9 mouse cellular contexts compared by ENCODE assay signal in genomic region chr1:155028735-155029134, GRCm38 (mm10).
DNase-seq lines count a peak whose midpoint lies in the region; ATAC-seq lines count a peak whose summit lies in the region.
"Had no signal": no experiment of that assay in that cellular context is flagged by ENCODE, and none has a peak within 500 bp of the region (broad histone marks: within the 10 kb centered on the region; RNA-seq: fewer than 3 reads in every experiment).

No protein-coding gene starts in this region.

- peaks cover 29% of the 10 kb centered on the region for H3K4me1 ChIP-seq in hindbrain, embryonic 13.5 days (replicated peaks)
- peaks cover 25% of the 10 kb centered on the region for H3K4me1 ChIP-seq in hindbrain, embryonic 12.5 days
- H3K4me1 ChIP-seq in heart, embryonic 13.5 days = peaks cover 42% of the 10 kb centered on the region
- peaks cover 44% of the 10 kb centered on the region for H3K4me1 ChIP-seq in liver, embryonic 16.5 days (ENCODE audit: control insufficient read depth, low read depth, low read length)
- H3K4me1 ChIP-seq in forebrain, embryonic 16.5 days (replicated peaks; ENCODE audit: control insufficient read depth, insufficient read depth, low read length) = peaks cover 3% of the 10 kb centered on the region; the same call in 1 of the 2 replicates

- H3K9ac ChIP-seq in hindbrain, embryonic 13.5 days = no peak overlapping the region
- no peak overlapping the region for H3K9ac ChIP-seq in hindbrain, embryonic 12.5 days
- peak overlapping the region; percentile 57 for H3K9ac ChIP-seq in heart, embryonic 13.5 days
- peak overlapping the region; percentile 38 for H3K9ac ChIP-seq in liver, embryonic 16.5 days (ENCODE audit: low read depth, low read length)
- H3K9ac ChIP-seq in forebrain, embryonic 16.5 days (replicated peaks; ENCODE audit: low read depth, low read length) = no peak overlapping the region

- peaks cover 5% of the 10 kb centered on the region; the same call in 1 of the 2 replicates for H3K27me3 ChIP-seq in hindbrain, embryonic 13.5 days
- peaks cover 5% of the 10 kb centered on the region; the same call in 1 of the 2 replicates for H3K27me3 ChIP-seq in hindbrain, embryonic 12.5 days
- H3K27me3 ChIP-seq in heart, embryonic 13.5 days (replicated peaks) = peaks cover 11% of the 10 kb centered on the region; the same call in 1 of the 2 replicates
- no peaks in the 10 kb centered on the region for H3K27me3 ChIP-seq in liver, embryonic 16.5 days (ENCODE audit: control insufficient read depth, insufficient read depth, low read depth, low read length)
- H3K27me3 ChIP-seq in forebrain, embryonic 16.5 days (replicated peaks; ENCODE audit: control insufficient read depth, insufficient read depth, low read length) = no peaks in the 10 kb centered on the region
- H3K27me3 ChIP-seq: Patski had no signal

- 0 out of 2 replicates have a peak overlapping the region, but pooled peaks have one; percentile 10 for H3K4me2 ChIP-seq in hindbrain, embryonic 13.5 days
- no peak overlapping the region for H3K4me2 ChIP-seq in hindbrain, embryonic 12.5 days (replicated peaks)
- H3K4me2 ChIP-seq in heart, embryonic 13.5 days = peak overlapping the region; percentile 49
- peak overlapping the region; percentile 53 for H3K4me2 ChIP-seq in liver, embryonic 16.5 days (ENCODE audit: low read depth, low read length)
- no peak overlapping the region for H3K4me2 ChIP-seq in forebrain, embryonic 16.5 days (ENCODE audit: low read length)

- WGBS in hindbrain, embryonic 13.5 days = 55% methylated on average over 5 of the region's 5 CpGs
- 53% methylated on average over 5 of the region's 5 CpGs for WGBS in hindbrain, embryonic 12.5 days
- WGBS in heart, embryonic 13.5 days = 36% methylated on average over 5 of the region's 5 CpGs
- WGBS in liver, embryonic 16.5 days (ENCODE audit: insufficient replicate concordance) = 15% methylated on average over 5 of the region's 5 CpGs
- WGBS in forebrain, embryonic 16.5 days = 51% methylated on average over 5 of the region's 5 CpGs

- ATAC-seq in hindbrain, embryonic 13.5 days (ENCODE audit: low FRiP score) = no peak
- no peak for ATAC-seq in hindbrain, embryonic 12.5 days (ENCODE audit: low FRiP score)
- peak; percentile 4 for ATAC-seq in CD4-positive, CD25-positive, alpha-beta regulatory T cell, adult 4 months
- ATAC-seq in heart, embryonic 13.5 days (ENCODE audit: extremely low read depth, insufficient number of reproducible peaks, low FRiP score, low TSS enrichment) = no peak
- ATAC-seq in liver, embryonic 16.5 days (ENCODE audit: low read depth) = no peak
- no peak for ATAC-seq in erythroid progenitor cell, adult 5-6 weeks (replicated peaks; ENCODE audit: low FRiP score, poor library complexity, severe bottlenecking)
- ATAC-seq in forebrain, embryonic 16.5 days = no peak
- ATAC-seq: Patski had no signal

- H3K36me3 ChIP-seq in hindbrain, embryonic 13.5 days = no peaks in the 10 kb centered on the region
- no peaks in the 10 kb centered on the region for H3K36me3 ChIP-seq in hindbrain, embryonic 12.5 days
- no peaks in the 10 kb centered on the region for H3K36me3 ChIP-seq in heart, embryonic 13.5 days
- no peaks in the 10 kb centered on the region for H3K36me3 ChIP-seq in liver, embryonic 16.5 days (ENCODE audit: control insufficient read depth, insufficient read depth)
- no peaks in the 10 kb centered on the region for H3K36me3 ChIP-seq in forebrain, embryonic 16.5 days (ENCODE audit: control insufficient read depth, insufficient read depth)

- no peaks in the 10 kb centered on the region for H3K9me3 ChIP-seq in hindbrain, embryonic 13.5 days
- no peaks in the 10 kb centered on the region for H3K9me3 ChIP-seq in hindbrain, embryonic 12.5 days (replicated peaks)
- no peaks in the 10 kb centered on the region for H3K9me3 ChIP-seq in heart, embryonic 13.5 days
- no peaks in the 10 kb centered on the region for H3K9me3 ChIP-seq in liver, embryonic 16.5 days (replicated peaks; ENCODE audit: control insufficient read depth, low read length)
- H3K9me3 ChIP-seq in forebrain, embryonic 16.5 days (ENCODE audit: control insufficient read depth, low read length) = no peaks in the 10 kb centered on the region

- no peak for DNase-seq in right cerebral cortex, postnatal 10 days (ENCODE audit: low spot score in 2 of 2)

- H3K4me3 ChIP-seq in hindbrain, embryonic 13.5 days = no peak overlapping the region
- no peak overlapping the region for H3K4me3 ChIP-seq in hindbrain, embryonic 12.5 days
- H3K4me3 ChIP-seq in heart, embryonic 13.5 days = peak overlapping the region; percentile 7; the same call in 1 of the 2 replicates
- peak overlapping the region; percentile 31 for H3K4me3 ChIP-seq in liver, embryonic 16.5 days (ENCODE audit: low read depth, low read length)
- no peak overlapping the region for H3K4me3 ChIP-seq in forebrain, embryonic 16.5 days (replicated peaks; ENCODE audit: low read length)

- no peak overlapping the region for H3K27ac ChIP-seq in hindbrain, embryonic 13.5 days
- no peak overlapping the region for H3K27ac ChIP-seq in hindbrain, embryonic 12.5 days
- no peak overlapping the region for H3K27ac ChIP-seq in heart, embryonic 13.5 days (replicated peaks)
- no peak overlapping the region for H3K27ac ChIP-seq in liver, embryonic 16.5 days (ENCODE audit: low read length)
- no peak overlapping the region for H3K27ac ChIP-seq in forebrain, embryonic 16.5 days (ENCODE audit: low read length)

Comparison
In these comparisons a context has a peak if more than half of its experiments do, and no peak if none do; other contexts are left out.
1. H3K4me2 ChIP-seq: peak in hindbrain, embryonic 13.5 days (single experiment), heart, embryonic 13.5 days (single experiment) and liver, embryonic 16.5 days (single experiment); none in hindbrain, embryonic 12.5 days (single experiment) and forebrain, embryonic 16.5 days (single experiment).
2. H3K4me3 ChIP-seq: peak in heart, embryonic 13.5 days (single experiment) and liver, embryonic 16.5 days (single experiment); none in hindbrain, embryonic 13.5 days (single experiment), hindbrain, embryonic 12.5 days (single experiment) and forebrain, embryonic 16.5 days (single experiment).
3. H3K9ac ChIP-seq: peak in heart, embryonic 13.5 days (single experiment) and liver, embryonic 16.5 days (single experiment); none in hindbrain, embryonic 13.5 days (single experiment), hindbrain, embryonic 12.5 days (single experiment) and forebrain, embryonic 16.5 days (single experiment).